Mouse (Mus musculus): ENCODE results near the gene Gnptg. TPM values are rescaled to one million over a fixed set of nuclear protein-coding genes. Genes with fewer than 3 reads are reported as not detected.
A peak's percentile ranks its signal among the peaks of the same experiment; 100 is the strongest.

Gnptg gene
- polyA plus RNA-seq, 1 experiment from 2014 or later = 74.5 TPM

DNA sequence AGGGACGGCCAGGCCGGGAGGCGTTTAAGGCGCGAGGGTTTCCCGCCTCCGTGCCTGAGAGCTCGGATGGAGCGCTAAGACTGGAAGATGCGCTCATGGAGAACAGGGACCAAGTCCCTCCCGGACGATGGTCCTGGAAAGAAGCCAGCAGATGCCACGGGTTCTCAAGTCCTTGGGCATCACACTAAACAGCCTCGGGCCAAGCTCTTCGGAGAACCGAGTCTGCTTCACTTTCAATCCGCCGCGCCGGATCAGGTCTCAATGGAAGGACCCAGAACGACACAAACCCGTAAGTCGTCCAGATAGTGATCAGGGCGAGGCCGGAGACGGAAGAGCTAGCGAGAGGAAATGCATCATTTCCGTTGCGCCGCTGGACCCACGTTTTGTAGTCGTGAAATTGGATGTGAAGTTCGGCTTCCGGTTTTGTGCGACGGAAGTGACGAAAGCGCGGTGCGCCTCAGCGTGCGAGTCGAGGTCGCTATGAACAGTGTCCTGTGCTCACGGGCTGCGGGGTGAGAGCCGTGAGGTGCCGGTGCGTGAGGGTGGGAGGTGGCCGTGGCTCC, 55.7 kb downstream of the Gnptg start, which contains the start of gene BC003965:
Gene BC003965, plus strand, starts transcription at position 426 of the 563 bp plus-strand sequence.
- H3K27ac ChIP-seq (ENCODE audit: low read length) = peak within 1 kb of the TSS; percentile 91
- ATAC-seq (peak; percentile 92), DNase-seq (ENCODE audit: low spot score) (peak; percentile 98)
- no peaks in the 10 kb centered on the region for H3K36me3 ChIP-seq (ENCODE audit: insufficient read depth, low read length)
- H3K4me1 ChIP-seq (ENCODE audit: insufficient read depth, low read depth, low read length) = peaks cover 7% of the 10 kb centered on the region; the same call in 1 of the 2 replicates
- H3K4me3 ChIP-seq (ENCODE audit: low read depth, low read length) = peak within 1 kb of the TSS; percentile 58
- TF ChIP-seq CTCF (IDR thresholded peaks at IDR 0.05) (no peak), EP300 (IDR thresholded peaks at IDR 0.05) (peak; percentile 93)
- under 1% methylated on average over 50 of the region's 50 CpGs for WGBS
- no peaks in the 10 kb centered on the region for H3K9me3 ChIP-seq (ENCODE audit: low read length)
- peak within 1 kb of the TSS; percentile 97 for H3K4me2 ChIP-seq (replicated peaks; ENCODE audit: low read depth, low read length)
- peak within 1 kb of the TSS; percentile 65 for H3K9ac ChIP-seq (replicated peaks; ENCODE audit: low read depth)
- H3K27me3 ChIP-seq (replicated peaks; ENCODE audit: insufficient read depth, low read length) = no peaks in the 10 kb centered on the region

Small RNA genes within 50 kb of the gene (microRNA-seq; reads per million reads assigned to microRNA genes)
- gene Mir3547 = not detected

Other genes with a start within 250 kb of the Gnptg start
- 3.3 TPM in 2 replicates for gene Cramp1l, start 224.3 kb downstream of the Gnptg start, polyA plus RNA-seq (2015; fragmentation: Nextera tagmentation; extraction: Ambion mirVana)
- gene Ift140, start 224.0 kb downstream of the Gnptg start, polyA plus RNA-seq (2015; fragmentation: Nextera tagmentation; extraction: Ambion mirVana) = 6.8 and 7.9 TPM in 2 replicates
- 186 and 218 TPM in 2 replicates for gene Tmem204, start 156.5 kb downstream of the Gnptg start, polyA plus RNA-seq (2015; fragmentation: Nextera tagmentation; extraction: Ambion mirVana)
- gene Telo2, start 124.2 kb downstream of the Gnptg start, polyA plus RNA-seq (2015; fragmentation: Nextera tagmentation; extraction: Ambion mirVana) = 13.7 and 13.9 TPM in 2 replicates
- 0.25 and 0.32 TPM in 2 replicates for gene Ptx4, start 119.4 kb downstream of the Gnptg start, polyA plus RNA-seq (2015; fragmentation: Nextera tagmentation; extraction: Ambion mirVana)
- 18.0 and 19.2 TPM in 2 replicates for gene Clcn7, start 106.7 kb downstream of the Gnptg start, polyA plus RNA-seq (2015; fragmentation: Nextera tagmentation; extraction: Ambion mirVana)
- gene Ccdc154, start 77.7 kb downstream of the Gnptg start, polyA plus RNA-seq (2015; fragmentation: Nextera tagmentation; extraction: Ambion mirVana) = 0.51 and 0.77 TPM in 2 replicates
- 5.9 and 6.4 TPM in 2 replicates for gene Gm38655, start 64.7 kb downstream of the Gnptg start, polyA plus RNA-seq (2015; fragmentation: Nextera tagmentation; extraction: Ambion mirVana)
- 18.5 and 19.5 TPM in 2 replicates for gene BC003965, start 55.6 kb downstream of the Gnptg start, polyA plus RNA-seq (2015; fragmentation: Nextera tagmentation; extraction: Ambion mirVana)
- gene Unkl, start 51.7 kb downstream of the Gnptg start, polyA plus RNA-seq (2015; fragmentation: Nextera tagmentation; extraction: Ambion mirVana) = 7.0 and 7.8 TPM in 2 replicates
- 33.0 and 37.2 TPM in 2 replicates for gene Tsr3, start within 50 bp of the Gnptg start, polyA plus RNA-seq (2015; fragmentation: Nextera tagmentation; extraction: Ambion mirVana)
- gene Baiap3, start 16.2 kb upstream of the Gnptg start, polyA plus RNA-seq (2015; fragmentation: Nextera tagmentation; extraction: Ambion mirVana) = 2.6 and 2.8 TPM in 2 replicates
- gene Ube2i, start 34.5 kb upstream of the Gnptg start, polyA plus RNA-seq (2015; fragmentation: Nextera tagmentation; extraction: Ambion mirVana) = 456 and 477 TPM in 2 replicates
- 2.9 and 3.5 TPM in 2 replicates for gene Prss34, start 58.3 kb upstream of the Gnptg start, polyA plus RNA-seq (2015; fragmentation: Nextera tagmentation; extraction: Ambion mirVana)
- not detected in 2 replicates for gene Prss28, start 68.5 kb upstream of the Gnptg start, polyA plus RNA-seq (2015; fragmentation: Nextera tagmentation; extraction: Ambion mirVana)
- gene Prss29, start 78.5 kb upstream of the Gnptg start, polyA plus RNA-seq (2015; fragmentation: Nextera tagmentation; extraction: Ambion mirVana) = not detected in 2 replicates
- gene Tpsab1, start 105.4 kb upstream of the Gnptg start, polyA plus RNA-seq (2015; fragmentation: Nextera tagmentation; extraction: Ambion mirVana) = 0.57 and 0.61 TPM in 2 replicates
- gene Tpsb2, start 126.2 kb upstream of the Gnptg start, polyA plus RNA-seq (2015; fragmentation: Nextera tagmentation; extraction: Ambion mirVana) = 11.4 and 15.3 TPM in 2 replicates
- 0.17 and 0.18 TPM in 2 replicates for gene Tpsg1, start 129.1 kb upstream of the Gnptg start, polyA plus RNA-seq (2015; fragmentation: Nextera tagmentation; extraction: Ambion mirVana)
- 0.42 and 0.55 TPM in 2 replicates for gene Cacna1h, start 193.7 kb upstream of the Gnptg start, polyA plus RNA-seq (2015; fragmentation: Nextera tagmentation; extraction: Ambion mirVana)
- 10.3 and 11.7 TPM in 2 replicates for gene Tekt4, start 214.5 kb upstream of the Gnptg start, polyA plus RNA-seq (2015; fragmentation: Nextera tagmentation; extraction: Ambion mirVana)